Mouse (Mus musculus): ENCODE measurements around the gene Meox1.
A peak's percentile ranks its signal among the peaks of the same experiment; 100 is the strongest.

Meox1 gene

GRCm38 (mm10) chr11:101855950-101856712 is 38.0 kb downstream of the Meox1 start:
- DNase-seq (ENCODE audit: low spot score in 2 of 2), result no peak

DNA sequence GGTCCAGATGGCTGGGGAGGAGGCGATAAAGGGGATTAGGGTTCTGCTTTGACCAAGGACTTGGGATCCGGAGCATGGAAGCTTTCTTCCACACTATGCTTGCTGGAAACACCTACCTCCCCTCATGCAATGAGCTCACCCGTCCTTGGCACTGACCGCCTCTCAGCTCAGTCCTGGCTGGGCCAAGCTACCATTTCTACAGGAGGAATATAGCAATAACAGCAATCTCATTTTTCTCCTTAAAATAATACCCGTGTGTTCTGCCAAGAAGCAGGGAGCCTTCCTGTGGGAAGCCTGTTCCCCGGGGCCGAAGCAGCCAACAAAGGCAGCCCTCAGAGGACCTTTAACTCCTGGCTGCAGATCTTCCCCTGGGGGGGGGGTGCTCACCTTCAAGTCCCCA is 43.1 kb downstream of the Meox1 start:
- no peak for DNase-seq (ENCODE audit: low spot score in 2 of 2)

- no peak for DNase-seq (ENCODE audit: low spot score in 2 of 2)
These were observed 44.9 kb downstream of the Meox1 start for GRCm38 (mm10) chr11:101849286-101849685.

DNA sequence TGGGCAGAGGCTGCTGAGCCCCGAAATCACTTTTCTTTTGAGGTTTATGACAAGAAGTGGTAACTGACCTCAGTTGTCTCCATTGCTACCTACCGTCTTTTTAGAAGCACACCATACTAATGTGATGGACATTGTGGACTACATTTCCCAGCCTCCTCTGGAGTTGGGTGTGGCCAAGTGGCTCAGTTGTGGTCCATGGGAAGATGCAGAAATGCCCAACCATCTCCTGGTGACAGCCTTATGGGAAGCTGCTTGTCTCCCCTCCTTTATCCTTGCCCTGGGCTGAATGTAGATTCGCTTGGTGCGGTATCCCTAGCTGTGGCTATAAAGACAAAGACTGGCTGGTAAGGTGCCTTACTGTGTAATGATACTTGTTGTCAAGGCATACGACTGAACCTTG is 46.7 kb downstream of the Meox1 start:
- DNase-seq (ENCODE audit: low spot score in 2 of 2), result no peak

GRCm38 (mm10) chr11:101842773-101843163 is 51.4 kb downstream of the Meox1 start:
- no peak for DNase-seq (ENCODE audit: low spot score in 2 of 2)

DNA sequence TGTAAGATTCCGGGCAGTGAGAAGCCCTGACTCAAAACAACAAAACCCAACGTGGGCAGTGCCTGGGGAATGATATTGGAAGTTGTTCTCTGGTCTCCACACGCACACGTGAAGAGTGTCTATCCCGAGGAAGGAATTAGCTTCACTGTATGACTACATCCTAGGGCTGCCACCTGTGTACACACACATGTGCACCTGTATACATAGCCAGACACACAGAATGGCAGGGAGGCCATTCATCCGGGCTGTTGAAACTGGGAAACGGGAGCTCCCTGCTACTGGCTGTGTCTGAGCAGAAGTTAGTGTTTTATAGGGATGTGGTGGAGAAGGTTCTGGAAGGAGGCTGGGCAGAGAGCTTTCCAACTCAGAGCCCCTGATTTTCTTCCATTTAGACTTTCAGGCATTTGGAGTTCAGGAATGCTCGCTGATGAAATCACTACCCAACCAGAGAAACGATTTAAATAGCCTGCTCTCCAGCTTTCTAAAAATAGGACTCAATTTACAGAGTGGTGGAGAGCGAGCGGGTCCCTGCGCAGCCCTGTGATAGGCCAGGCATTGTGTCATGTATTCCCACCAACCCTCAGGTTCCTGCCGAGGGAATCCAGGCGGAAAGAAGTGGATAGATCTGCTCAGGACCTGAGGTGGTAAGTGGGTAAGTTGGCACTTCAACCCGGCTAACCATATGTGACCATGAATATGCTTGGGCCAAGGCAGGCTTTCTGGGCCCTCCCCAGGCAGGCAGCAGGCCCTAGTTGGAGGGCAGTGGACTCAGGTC is 52.0 kb downstream of the Meox1 start:
- DNase-seq (ENCODE audit: low spot score in 2 of 2), result no peak

- DNase-seq (ENCODE audit: low spot score in 2 of 2), result no peak
These were observed 53.8 kb downstream of the Meox1 start for GRCm38 (mm10) chr11:101840405-101840804.

DNA sequence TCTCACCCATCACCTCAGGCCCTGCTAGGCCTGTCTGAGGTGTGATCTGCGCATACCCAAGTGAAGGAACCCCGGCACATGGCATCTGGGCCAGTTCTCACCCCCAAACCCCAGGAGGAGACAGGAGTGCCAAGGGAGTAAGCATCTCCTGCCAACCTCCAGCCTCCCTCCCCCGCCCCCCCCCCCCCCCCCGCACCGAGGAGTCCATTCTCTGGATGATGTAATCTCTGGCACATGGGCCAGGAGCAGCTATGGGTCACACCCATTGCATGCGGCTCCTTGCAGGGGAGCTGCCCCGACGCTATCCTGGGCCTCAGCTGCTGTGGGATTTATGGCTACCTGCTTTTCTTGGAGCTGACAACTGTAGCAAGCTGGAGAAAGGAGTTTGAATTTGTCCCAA is 54.7 kb downstream of the Meox1 start:
- no peak for DNase-seq (ENCODE audit: low spot score in 2 of 2)

- peak; percentile 28 to 37 for DNase-seq (ENCODE audit: low spot score in 2 of 2)
These were observed 62.2 kb downstream of the Meox1 start for GRCm38 (mm10) chr11:101832001-101832400.

- DNase-seq (ENCODE audit: low spot score in 2 of 2), result no peak
These were observed 63.6 kb downstream of the Meox1 start for GRCm38 (mm10) chr11:101830616-101831015.

DNA sequence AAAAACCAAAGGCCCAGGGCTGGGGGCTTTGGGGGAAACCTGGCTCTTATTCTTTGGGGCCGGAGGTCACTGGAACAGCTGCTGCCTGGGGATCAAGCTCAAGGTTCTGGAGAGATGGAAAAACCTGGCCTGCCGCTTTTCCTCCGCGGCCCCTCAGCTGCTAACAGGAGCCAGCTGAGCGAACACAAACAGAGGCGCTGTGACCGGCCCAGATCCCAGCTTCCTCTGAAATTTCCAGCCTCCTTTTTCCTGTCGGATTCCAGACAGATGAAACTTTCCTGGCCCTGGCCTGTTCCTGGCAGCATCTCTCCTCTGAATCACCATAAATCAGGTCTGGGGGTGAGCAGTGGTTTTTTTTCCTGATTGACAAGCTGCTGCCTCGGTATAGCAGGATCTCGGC is 64.1 kb downstream of the Meox1 start:
- no peak for DNase-seq (ENCODE audit: low spot score in 2 of 2)

- DNase-seq (ENCODE audit: low spot score in 2 of 2), result no peak
These were observed 65.5 kb downstream of the Meox1 start for GRCm38 (mm10) chr11:101828718-101829117.

All from right cerebral cortex, postnatal 36 days (tissue).